Mouse (Mus musculus) intestine, postnatal 0 days (tissue): ENCODE results near the gene Inka2. TPM values are rescaled to one million over a fixed set of nuclear protein-coding genes. Genes with fewer than 3 reads are reported as not detected.

ENCODE experiments used
- ATAC-seq: fragments of 200-750 bp; cut with Nextera tagmentation; 2 replicates; pipeline ENCODE4 v1.8.0; 2017; ENCODE audit warnings: mild to moderate bottlenecking, moderate TSS enrichment, moderate library complexity
- H3K27ac ChIP-seq: fragments of 300-500 bp; sonication (generic); 2 replicates; pipeline ENCODE4 v1.5.1; 2014; ENCODE audit warnings: mild to moderate bottlenecking, low read depth, low read length, moderate library complexity
- H3K27me3 ChIP-seq: fragments of 300-500 bp; sonication (generic); replicated peaks from 2 replicates; pipeline ENCODE4 v1.6.1; 2014; ENCODE audit warnings: low read length, mixed read lengths; ENCODE audit not compliant: control insufficient read depth, insufficient read depth
- H3K36me3 ChIP-seq: fragments of 300-500 bp; sonication (generic); 2 replicates; pipeline ENCODE4 v1.6.1; 2014; ENCODE audit warnings: mild to moderate bottlenecking, moderate library complexity; ENCODE audit not compliant: control insufficient read depth, insufficient read depth
- H3K4me1 ChIP-seq: fragments of 300-500 bp; sonication (generic); replicated peaks from 2 replicates; pipeline ENCODE4 v1.6.1; 2014; ENCODE audit warnings: antibody characterized with exemption, low read length, mixed read lengths; ENCODE audit not compliant: control insufficient read depth, insufficient read depth
- H3K4me2 ChIP-seq: fragments of 300-500 bp; sonication (generic); replicated peaks from 2 replicates; pipeline ENCODE4 v1.6.1; 2014; ENCODE audit warnings: low read depth, mild to moderate bottlenecking, moderate library complexity
- H3K4me3 ChIP-seq: fragments of 300-500 bp; sonication (generic); 2 replicates; pipeline ENCODE4 v1.5.1; 2014; ENCODE audit warnings: low read depth, low read length
- H3K9ac ChIP-seq: fragments of 300-500 bp; sonication (generic); 2 replicates; pipeline ENCODE4 v1.6.1; 2014; ENCODE audit warnings: mild to moderate bottlenecking, low read depth, low read length
- H3K9me3 ChIP-seq: fragments of 300-500 bp; sonication (generic); 2 replicates; pipeline ENCODE4 v1.6.1; 2016; ENCODE audit warnings: mixed run types; ENCODE audit not compliant: control insufficient read depth
- CTCF ChIP-seq: sonication (generic); IDR thresholded peaks from 2 replicates; pipeline ENCODE4 v1.5.1; 2016; ENCODE audit warnings: low read depth, mild to moderate bottlenecking, control low read depth, antibody characterized with exemption, moderate library complexity
- WGBS: fragments of 180-500 bp; shearing (Covaris S2); extraction: QIAGEN DNeasy Blood & Tissue Kit; methylation state at CpG from one replicate; pipeline ENCODE4 v1.1.7; 2014; 5-methylcytosine and 5-hydroxymethylcytosine counted together
- polyA plus RNA-seq: library from polyadenylated mRNA; unstranded; fragments of >200 nt; fragmentation: Nextera tagmentation; extraction: Ambion mirVana; gene quantifications from 2 replicates; pipeline ENCODE4 v1.2.1, GENCODE M21; 2015

Gene Inka2
- polyA plus RNA-seq, 1 experiment from 2014 or later, result 1.5 TPM

DNA sequence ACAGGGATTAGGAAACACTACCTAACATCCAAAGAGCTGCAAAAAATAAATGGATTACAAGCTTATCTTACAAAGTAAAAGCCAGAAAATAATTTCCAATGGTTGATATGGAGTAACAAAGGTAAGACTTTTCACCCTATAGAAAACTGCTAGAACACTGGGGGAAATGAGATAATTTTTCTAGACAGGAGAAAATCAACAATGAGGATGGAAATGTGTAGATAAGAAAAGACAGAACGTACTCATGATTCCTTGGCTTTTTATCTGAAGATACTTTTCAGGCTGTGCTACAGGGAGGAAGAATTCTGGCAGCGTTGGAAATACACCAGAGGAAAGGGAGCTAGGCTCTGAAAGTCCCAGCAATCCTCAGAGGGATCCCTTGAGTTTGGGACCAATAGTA, 46.4 kb downstream of the Inka2 start:
- H3K4me3 ChIP-seq, result no peak overlapping the region
- no peak for ATAC-seq
- no peak overlapping the region for H3K9ac ChIP-seq
- H3K27me3 ChIP-seq, result no peaks in the 10 kb centered on the region
- no peak overlapping the region for H3K4me2 ChIP-seq
- WGBS, result 72% methylated on average over 2 of the region's 2 CpGs
- no peaks in the 10 kb centered on the region for H3K9me3 ChIP-seq
- no peak for TF ChIP-seq CTCF
- H3K36me3 ChIP-seq, result peaks cover 3% of the 10 kb centered on the region; the same call in 1 of the 2 replicates
- H3K27ac ChIP-seq, result no peak overlapping the region
- no peaks in the 10 kb centered on the region for H3K4me1 ChIP-seq

DNA sequence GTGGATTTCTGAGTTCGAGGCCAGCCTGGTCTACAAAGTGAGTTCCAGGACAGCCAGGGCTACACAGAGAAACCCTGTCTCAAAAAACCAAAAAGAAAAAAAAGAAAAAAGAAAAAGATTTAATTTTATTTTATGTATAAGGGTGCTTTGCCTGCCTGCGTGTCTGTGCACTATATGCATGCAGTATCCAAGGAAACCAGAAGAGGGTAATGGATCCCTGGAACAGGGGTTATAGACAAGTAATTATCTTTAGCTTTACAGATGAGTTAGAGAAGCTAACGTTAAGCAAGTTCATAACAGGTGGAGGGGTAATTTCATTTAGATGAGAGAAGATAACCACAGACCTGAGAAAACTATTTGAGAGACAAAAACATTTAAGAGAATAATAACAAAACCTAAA, 49.8 kb downstream of the Inka2 start:
- no peaks in the 10 kb centered on the region for H3K4me1 ChIP-seq
- 78% methylated on average over 3 of the region's 3 CpGs for WGBS
- ATAC-seq, result no peak
- peaks cover 3% of the 10 kb centered on the region; the same call in 1 of the 2 replicates for H3K36me3 ChIP-seq
- no peak overlapping the region for H3K4me3 ChIP-seq
- no peaks in the 10 kb centered on the region for H3K9me3 ChIP-seq
- H3K9ac ChIP-seq, result no peak overlapping the region
- H3K27ac ChIP-seq, result no peak overlapping the region
- no peaks in the 10 kb centered on the region for H3K27me3 ChIP-seq
- H3K4me2 ChIP-seq, result no peak overlapping the region
- TF ChIP-seq CTCF, result peak; percentile 19; the same call in 1 of the 2 replicates

DNA sequence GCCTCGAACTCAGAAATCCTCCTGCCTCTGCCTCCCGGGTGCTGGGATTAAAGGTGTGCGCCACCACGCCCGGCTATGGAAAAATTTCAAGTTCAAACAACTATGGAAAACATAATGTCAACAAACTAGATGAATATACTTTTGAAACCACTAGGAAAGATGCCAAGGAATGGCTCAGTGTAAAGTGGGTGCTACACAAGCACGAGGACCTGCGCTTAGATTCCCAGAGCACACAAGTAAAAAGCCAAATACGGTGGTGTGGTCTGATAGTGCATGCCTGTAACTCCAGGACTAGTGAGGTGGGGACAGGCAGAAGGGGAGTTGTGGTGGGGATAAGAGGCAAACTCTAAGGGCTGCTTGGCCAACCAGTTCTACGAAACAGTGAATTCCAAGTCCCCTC, 50.7 kb downstream of the Inka2 start:
- H3K9ac ChIP-seq, result no peak overlapping the region
- no peak overlapping the region for H3K4me3 ChIP-seq
- H3K9me3 ChIP-seq, result no peaks in the 10 kb centered on the region
- 85% methylated on average over 9 of the region's 9 CpGs for WGBS
- no peaks in the 10 kb centered on the region for H3K36me3 ChIP-seq
- no peak for ATAC-seq
- H3K27ac ChIP-seq, result no peak overlapping the region
- no peaks in the 10 kb centered on the region for H3K4me1 ChIP-seq
- H3K4me2 ChIP-seq, result no peak overlapping the region
- TF ChIP-seq CTCF, result no peak
- no peaks in the 10 kb centered on the region for H3K27me3 ChIP-seq

DNA sequence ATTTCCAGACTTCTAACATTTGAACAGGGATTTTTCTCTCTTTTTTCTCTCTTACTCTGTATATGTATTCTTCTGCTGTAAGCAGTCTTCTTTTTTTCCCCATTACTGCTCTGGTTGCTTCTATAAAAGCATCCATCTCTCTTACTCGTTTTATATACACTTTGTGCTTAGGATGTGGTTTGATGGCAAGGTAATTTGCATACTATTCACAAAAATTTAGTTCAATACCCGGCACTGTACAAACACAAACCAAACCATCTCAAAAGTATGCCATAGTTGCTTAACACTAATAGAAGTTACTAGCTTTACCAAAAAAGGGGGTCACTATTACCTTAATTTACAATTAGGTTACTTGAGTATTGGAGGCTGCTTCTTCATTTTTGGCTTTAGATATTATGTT, 52.1 kb downstream of the Inka2 start:
- H3K36me3 ChIP-seq, result no peaks in the 10 kb centered on the region
- no peak overlapping the region for H3K4me2 ChIP-seq
- H3K9me3 ChIP-seq, result no peaks in the 10 kb centered on the region
- H3K4me3 ChIP-seq, result no peak overlapping the region
- TF ChIP-seq CTCF, result no peak
- no peak overlapping the region for H3K9ac ChIP-seq
- no peak for ATAC-seq
- H3K27me3 ChIP-seq, result no peaks in the 10 kb centered on the region
- 73% methylated on average over 2 of the region's 2 CpGs for WGBS
- no peak overlapping the region for H3K27ac ChIP-seq
- H3K4me1 ChIP-seq, result no peaks in the 10 kb centered on the region

DNA sequence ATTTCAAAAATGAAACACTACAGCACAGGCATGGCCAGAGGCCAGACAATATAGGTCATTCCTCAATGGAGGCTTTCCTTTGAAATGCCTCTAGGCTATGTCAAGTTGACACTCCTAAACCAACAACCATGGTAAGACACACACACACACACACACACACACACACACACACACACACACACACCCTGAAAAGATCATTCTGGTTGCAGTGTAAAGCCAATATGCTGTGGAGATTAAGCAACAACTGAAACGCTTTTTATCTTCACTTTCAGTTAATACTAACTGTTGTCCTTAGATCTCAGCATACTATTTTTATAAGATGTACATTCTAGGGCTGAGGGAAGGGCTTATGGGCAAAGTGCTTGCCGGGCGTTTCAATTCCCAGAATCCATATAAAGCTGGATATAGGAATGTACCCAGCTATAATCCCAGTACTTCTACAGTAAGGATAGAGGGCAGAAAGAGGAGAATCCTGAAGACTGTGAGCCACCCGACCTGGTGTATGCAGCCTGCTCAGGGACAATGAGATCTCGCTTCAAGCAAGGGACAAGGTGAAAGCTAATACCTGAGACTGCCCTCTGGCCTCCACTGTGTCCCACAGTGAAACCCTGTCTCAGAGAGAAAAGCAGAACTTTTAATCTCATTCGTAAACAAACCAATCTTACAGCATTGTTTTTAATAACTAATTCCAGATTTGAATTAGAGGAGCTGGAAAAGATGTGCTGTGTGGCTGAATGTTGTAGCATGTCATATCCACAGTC, 53.1 kb downstream of the Inka2 start:
- H3K27me3 ChIP-seq, result no peaks in the 10 kb centered on the region
- no peak overlapping the region for H3K9ac ChIP-seq
- 59% methylated on average over 6 of the region's 6 CpGs for WGBS
- TF ChIP-seq CTCF, result no peak
- H3K4me3 ChIP-seq, result no peak overlapping the region
- no peak overlapping the region for H3K27ac ChIP-seq
- H3K36me3 ChIP-seq, result no peaks in the 10 kb centered on the region
- H3K4me2 ChIP-seq, result no peak overlapping the region
- no peak for ATAC-seq
- no peaks in the 10 kb centered on the region for H3K9me3 ChIP-seq
- no peaks in the 10 kb centered on the region for H3K4me1 ChIP-seq

DNA sequence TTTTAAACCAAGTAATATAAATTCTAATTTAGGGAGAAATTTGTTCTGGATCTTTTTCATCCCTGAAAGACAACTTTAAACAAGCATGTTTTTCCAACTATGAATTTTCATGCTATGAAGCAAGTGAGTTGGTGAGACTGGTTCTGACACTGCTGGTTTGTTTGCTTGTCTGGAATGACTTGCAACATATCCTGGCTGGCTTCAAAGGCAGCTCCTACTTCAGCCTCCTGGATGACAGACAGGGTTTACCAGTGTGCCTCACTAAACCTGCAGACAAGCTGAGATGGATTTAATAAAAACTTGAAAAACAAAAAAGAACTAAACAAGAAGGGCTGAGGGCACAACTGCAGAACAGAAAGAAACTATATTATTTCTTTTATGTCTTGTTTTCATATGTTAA, 53.7 kb downstream of the Inka2 start:
- ATAC-seq, result no peak

More for the DNA sequence above, 53.7 kb downstream of the Inka2 start:
- no peak overlapping the region for H3K27ac ChIP-seq
- H3K4me2 ChIP-seq, result no peak overlapping the region
- TF ChIP-seq CTCF, result no peak
- H3K9me3 ChIP-seq, result no peaks in the 10 kb centered on the region
- H3K36me3 ChIP-seq, result no peaks in the 10 kb centered on the region
- H3K27me3 ChIP-seq, result no peaks in the 10 kb centered on the region
- no peak overlapping the region for H3K4me3 ChIP-seq
- no peak overlapping the region for H3K9ac ChIP-seq
- no peaks in the 10 kb centered on the region for H3K4me1 ChIP-seq
